Mouse (Mus musculus) adrenal gland, adult (tissue): ENCODE measurements around the gene Gdf5.

Experiments used
- DNase-seq, 2 experiments: peaks; one replicate each; pipeline ENCODE4 v3.0.0; 2022 to 2023; ENCODE audit warnings: low spot score in 1 of 2; ENCODE audit not compliant: inconsistent age in 2 of 2

Gene Gdf5

DNA sequence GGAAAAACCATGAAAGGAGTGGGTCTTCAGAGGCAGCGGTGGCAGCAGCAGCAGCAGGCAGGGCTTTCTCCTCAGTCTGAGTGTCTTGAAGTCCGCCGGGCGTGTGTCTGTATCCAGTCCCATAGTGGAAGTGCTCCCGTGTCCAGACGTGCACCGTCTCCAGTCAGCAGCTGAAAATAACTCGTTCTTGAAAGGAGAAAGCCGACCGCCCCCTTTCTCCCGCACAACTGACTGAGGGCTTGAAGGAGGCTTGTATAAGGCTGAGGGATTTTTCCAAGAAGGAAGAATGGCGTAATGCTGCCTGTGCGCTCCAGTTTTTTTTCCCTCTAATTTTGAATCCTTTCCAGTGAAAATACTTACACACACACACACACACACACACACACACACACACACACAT is at the start of gene Gdf5:
Gdf5 (minus strand) TSS at position 244 of the 400 bp plus-strand sequence.
- peak in 1 of 2 experiments; percentile 47 for DNase-seq

DNA sequence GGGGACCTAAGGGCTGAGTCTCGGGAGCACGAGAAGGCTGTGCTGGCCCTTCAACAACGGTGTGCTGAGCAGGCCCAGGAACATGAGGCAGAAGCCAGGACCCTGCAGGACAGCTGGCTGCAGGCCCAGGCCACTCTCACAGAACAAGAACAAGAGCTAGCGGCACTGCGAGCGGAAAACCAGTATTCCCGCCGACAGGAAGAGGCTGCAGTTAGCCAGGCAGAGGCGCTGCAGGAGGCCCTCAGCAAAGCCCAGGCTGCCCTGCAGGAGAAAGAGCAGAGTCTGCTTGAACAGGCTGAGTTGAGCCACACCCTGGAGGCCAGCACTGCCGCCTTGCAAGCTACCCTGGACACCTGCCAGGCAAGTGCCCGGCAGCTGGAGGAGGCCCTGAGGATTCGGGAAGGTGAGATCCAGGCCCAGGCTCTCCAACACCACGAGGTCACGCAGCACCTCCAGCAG is 46.7 kb upstream of the Gdf5 start:
- DNase-seq = peak in 1 of 2 experiments; percentile 50

- DNase-seq = no peak
Observed at GRCm38 (mm10) chr2:155991151-155991550, 46.0 kb upstream of the Gdf5 start.

DNA sequence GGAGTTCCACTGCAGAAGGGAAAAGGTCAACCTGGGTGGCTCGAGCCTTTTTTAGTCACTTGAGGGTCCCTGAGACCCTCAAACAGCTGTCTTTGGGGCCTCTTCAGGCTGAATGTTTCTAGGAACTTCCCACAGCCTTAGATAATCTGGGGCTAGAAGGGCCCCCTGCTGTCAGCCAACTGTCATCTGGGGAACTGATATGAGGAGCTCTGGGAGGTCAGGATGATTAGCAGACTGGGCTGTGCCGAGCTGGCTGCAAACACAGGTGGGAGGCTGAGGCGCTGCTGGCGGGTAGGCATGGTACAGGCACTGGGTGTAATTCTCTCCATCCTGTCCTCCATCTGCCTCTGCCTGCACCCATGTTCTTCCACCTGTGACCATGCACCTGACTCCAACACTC is 43.9 kb upstream of the Gdf5 start:
- DNase-seq = no peak

- no peak for DNase-seq
Observed at GRCm38 (mm10) chr2:155987131-155987530, 42.0 kb upstream of the Gdf5 start.

GRCm38 (mm10) chr2:155985776-155986175 is 40.6 kb upstream of the Gdf5 start:
- no peak for DNase-seq

DNA sequence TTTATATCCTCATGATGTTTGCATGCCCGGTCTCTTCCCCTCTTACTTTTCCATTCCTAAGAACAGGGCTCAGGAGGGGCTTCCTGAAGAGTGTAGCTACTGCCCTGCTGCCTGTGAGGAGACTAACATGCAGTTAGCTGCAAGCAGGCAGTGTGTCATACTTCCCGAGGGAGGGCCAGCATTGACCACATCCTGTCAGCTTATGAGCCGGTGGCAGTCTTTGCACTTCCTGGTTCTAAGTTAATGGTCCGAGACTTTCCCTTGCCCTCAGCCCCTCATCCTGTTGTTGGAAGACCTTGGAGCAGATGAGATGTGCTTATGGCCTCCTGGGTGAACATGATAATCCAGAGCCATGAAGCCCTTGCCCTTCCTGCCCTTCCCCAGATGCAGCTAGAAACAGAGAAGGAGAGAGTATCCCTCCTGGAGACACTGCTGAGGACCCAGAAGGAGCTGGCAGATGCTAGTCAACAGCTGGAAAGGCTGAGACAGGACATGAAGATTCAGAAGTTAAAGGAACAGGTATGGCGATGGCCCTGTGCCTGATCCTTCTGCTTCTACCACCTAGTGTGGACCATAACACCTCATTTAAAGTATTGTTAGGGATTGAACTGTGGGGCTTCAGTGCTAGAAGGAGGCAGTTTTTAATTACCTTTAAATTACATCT is 34.3 kb upstream of the Gdf5 start:
- DNase-seq = peak; percentile 21 to 58

DNA sequence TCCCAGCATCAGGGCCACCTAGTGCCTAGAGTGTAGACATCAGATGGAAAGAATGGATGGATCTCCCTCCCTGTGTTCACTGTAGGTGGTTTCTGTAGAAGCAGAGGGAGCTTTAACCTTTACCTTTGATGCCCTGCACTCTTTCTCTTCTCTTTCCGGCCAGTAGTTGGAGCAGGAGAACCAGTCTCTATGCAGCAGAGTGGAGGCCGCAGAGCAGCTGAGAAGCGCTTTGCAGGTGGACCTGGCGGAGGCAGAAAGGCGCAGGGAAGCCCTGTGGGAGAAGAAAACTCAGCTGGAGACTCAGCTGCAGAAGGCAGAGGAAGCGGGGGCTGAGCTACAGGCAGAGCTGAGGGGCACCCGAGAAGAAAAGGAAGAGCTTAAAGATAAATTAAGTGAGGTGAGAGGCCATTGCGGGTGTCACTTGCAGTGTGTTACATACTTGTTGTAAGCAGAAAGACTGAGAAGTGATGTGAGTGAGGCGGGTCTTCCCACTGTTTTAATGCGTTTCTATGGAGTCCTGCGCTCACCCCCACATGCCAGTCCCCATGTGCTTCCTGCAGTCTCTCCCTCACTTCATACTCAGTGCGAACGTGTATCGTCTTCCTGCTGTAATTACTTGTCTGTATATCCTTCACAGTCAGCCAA is 29.0 kb upstream of the Gdf5 start:
- DNase-seq = no peak

DNA sequence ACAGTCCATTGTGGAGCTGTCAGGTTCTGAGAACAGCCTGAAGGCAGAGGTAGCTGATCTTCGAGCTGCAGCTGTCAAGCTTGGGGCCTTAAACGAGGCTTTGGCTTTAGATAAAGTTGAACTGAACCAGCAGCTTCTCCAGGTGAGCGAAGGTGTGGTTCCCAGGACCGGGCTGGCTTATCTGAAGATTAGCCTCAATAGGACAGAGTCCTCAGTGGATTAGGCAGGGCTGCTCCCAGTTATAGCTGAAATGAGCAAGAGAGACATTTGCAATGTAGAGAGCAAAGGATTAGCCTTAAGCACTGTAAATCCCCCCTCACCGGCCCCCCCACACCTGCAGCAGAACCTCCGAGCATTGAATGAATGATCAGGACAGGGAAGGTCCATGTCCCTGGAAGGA is 28.2 kb upstream of the Gdf5 start:
- DNase-seq = no peak

GRCm38 (mm10) chr2:155962991-155963390 is 17.8 kb upstream of the Gdf5 start:
- DNase-seq = peak in 1 of 2 experiments; percentile 67

GRCm38 (mm10) chr2:155961862-155962261 is 16.7 kb upstream of the Gdf5 start:
- DNase-seq = no peak

GRCm38 (mm10) chr2:155959981-155960380 is 14.8 kb upstream of the Gdf5 start:
- no peak for DNase-seq

- peak; percentile 95 to 98 for DNase-seq
Observed at GRCm38 (mm10) chr2:155956134-155957059, 11.2 kb upstream of the Gdf5 start, which contains the start of gene Cep250. TSS of gene Cep250 (plus strand) at chr2:155956458.

- DNase-seq = peak; percentile 46 to 83
Observed at GRCm38 (mm10) chr2:155952006-155952405, 6.8 kb upstream of the Gdf5 start.

DNA sequence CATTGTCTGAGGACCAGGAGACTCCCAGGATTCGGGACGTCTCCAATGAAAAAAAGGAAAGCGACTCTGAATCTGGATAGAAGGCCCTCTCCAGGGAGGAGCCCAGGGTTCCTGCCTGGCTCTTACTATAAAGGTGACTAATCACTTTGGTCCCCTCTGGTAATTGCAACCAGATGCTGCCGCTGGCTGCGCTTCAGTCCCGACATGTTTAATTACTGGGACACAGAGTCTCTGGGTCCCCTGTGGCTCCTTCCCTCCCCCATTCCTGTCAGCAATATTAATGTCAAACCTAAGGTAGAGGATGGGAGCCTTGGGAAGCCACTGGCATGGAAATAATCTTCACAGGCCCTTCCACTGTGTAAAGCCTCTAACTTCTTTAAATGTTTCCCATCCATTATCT is 4.2 kb upstream of the Gdf5 start:
- DNase-seq = peak in 1 of 2 experiments; percentile 38

- DNase-seq = no peak
Observed at GRCm38 (mm10) chr2:155947390-155948002, 2.3 kb upstream of the Gdf5 start.

- DNase-seq = no peak
Observed at GRCm38 (mm10) chr2:155946499-155946898, 1.3 kb upstream of the Gdf5 start.

GRCm38 (mm10) chr2:155946069-155946468 is 902 bp upstream of the Gdf5 start:
- DNase-seq = peak; percentile 71 to 91

- DNase-seq = peak in 1 of 2 experiments; percentile 29
Observed at GRCm38 (mm10) chr2:155945580-155945979, 413 bp upstream of the Gdf5 start.

GRCm38 (mm10) chr2:155944685-155945084 is 482 bp downstream of the Gdf5 start:
- no peak for DNase-seq

DNA sequence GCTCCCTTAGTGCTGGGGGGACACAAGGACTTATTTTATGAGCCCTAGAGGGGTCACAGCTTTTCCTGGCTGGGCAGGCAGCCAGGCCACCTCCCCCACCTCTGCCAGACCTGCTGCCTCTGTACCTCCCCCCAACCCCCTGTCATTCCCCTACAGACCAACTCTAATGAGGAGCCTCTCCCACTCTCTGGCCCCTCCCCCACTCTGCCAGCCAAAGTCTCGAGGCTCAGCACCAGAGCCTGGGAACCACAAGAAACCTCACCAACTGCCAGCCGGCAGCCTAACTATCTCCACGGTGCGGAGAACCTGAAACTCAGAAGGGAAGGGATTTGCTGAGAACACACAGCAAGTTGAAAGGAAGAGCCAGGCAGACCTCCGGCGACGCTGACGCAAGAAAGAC is 1.7 kb downstream of the Gdf5 start:
- DNase-seq = peak in 1 of 2 experiments; percentile 21
